Mouse (Mus musculus) C2C12 (cell line): ENCODE data around the gene Abhd16a. TPM values are rescaled to one million over a fixed set of nuclear protein-coding genes. Genes with fewer than 3 reads are reported as not detected.

Experiments
- H3K27me3 ChIP-seq: one replicate; pipeline ENCODE4 v1.6.1; 2011; ENCODE audit not compliant: control insufficient read depth, insufficient read depth, insufficient read length
- H3K36me3 ChIP-seq: one replicate; pipeline ENCODE4 v1.6.1; 2011; ENCODE audit not compliant: control insufficient read depth, insufficient read depth
- H3K4me3 ChIP-seq: one replicate; pipeline ENCODE4 v1.5.1; 2011; ENCODE audit warnings: mild to moderate bottlenecking, control low read depth; ENCODE audit not compliant: poor library complexity, insufficient read depth, severe bottlenecking
- H3K79me2 ChIP-seq: one replicate; pipeline ENCODE4 v1.6.1; 2011; ENCODE audit not compliant: control insufficient read depth, insufficient read depth
- H3K79me3 ChIP-seq: one replicate; pipeline ENCODE4 v1.6.1; 2011; ENCODE audit warnings: low read depth, control low read depth
- H3ac ChIP-seq: one replicate; pipeline ENCODE3; 2011; ENCODE audit warnings: low read depth; ENCODE audit not compliant: control insufficient read depth, insufficient read length
- CEBPB ChIP-seq: IDR thresholded peaks from one replicate; pipeline ENCODE4 v1.6.1; 2011; ENCODE audit warnings: low read depth, mild to moderate bottlenecking, control low read depth, moderate library complexity
- CTCF ChIP-seq: IDR thresholded peaks from one replicate; pipeline ENCODE4 v1.5.1; 2011; ENCODE audit not compliant: control insufficient read depth, insufficient read depth, insufficient read length
- FOSL1 ChIP-seq: IDR thresholded peaks from one replicate; pipeline ENCODE4 v1.8.0; 2011; ENCODE audit warnings: mild to moderate bottlenecking, low read length; ENCODE audit not compliant: poor library complexity, insufficient read depth, severe bottlenecking
- MAX ChIP-seq: IDR thresholded peaks from one replicate; pipeline ENCODE4 v1.6.1; 2011; ENCODE audit warnings: mild to moderate bottlenecking, control low read depth
- MYOD1 ChIP-seq: IDR thresholded peaks from one replicate; pipeline ENCODE4 v1.6.1; 2011; ENCODE audit warnings: low read depth; ENCODE audit not compliant: control insufficient read depth, insufficient read length
- MYOG ChIP-seq: IDR thresholded peaks from one replicate; pipeline ENCODE4 v1.6.1; 2011; ENCODE audit not compliant: control insufficient read depth, insufficient read length; ENCODE audit errors: extremely low read depth
- USF1 ChIP-seq: IDR thresholded peaks from one replicate; pipeline ENCODE4 v1.6.1; 2011; ENCODE audit warnings: low read depth, mild to moderate bottlenecking, control low read depth, moderate library complexity
- polyA plus RNA-seq: library from polyadenylated mRNA; unstranded; fragments of >200 nt; fragmentation: generic; extraction: Trizol; gene quantifications from one replicate; pipeline ENCODE4 v1.2.1, GENCODE M21; 2012; ENCODE audit warnings: missing spikeins

Abhd16a gene
- polyA plus RNA-seq, 1 experiment, result 54.0 TPM

- Histone ChIP-seq H3K36me3 (peaks cover 7% of the 10 kb centered on the region), H3K27me3 (peaks cover 3% of the 10 kb centered on the region), H3ac (no peak overlapping the region), H3K79me2 (peaks cover 17% of the 10 kb centered on the region), H3K4me3 (no peak overlapping the region), H3K79me3 (peaks cover 3% of the 10 kb centered on the region)
- TF ChIP-seq CEBPB (no peak), FOSL1 (no peak), CTCF (no peak), MYOG (no peak), USF1 (no peak), MAX (no peak), MYOD1 (no peak)
Observed at GRCm38 (mm10) chr17:35088151-35088550, 912 bp upstream of the Abhd16a start.

DNA sequence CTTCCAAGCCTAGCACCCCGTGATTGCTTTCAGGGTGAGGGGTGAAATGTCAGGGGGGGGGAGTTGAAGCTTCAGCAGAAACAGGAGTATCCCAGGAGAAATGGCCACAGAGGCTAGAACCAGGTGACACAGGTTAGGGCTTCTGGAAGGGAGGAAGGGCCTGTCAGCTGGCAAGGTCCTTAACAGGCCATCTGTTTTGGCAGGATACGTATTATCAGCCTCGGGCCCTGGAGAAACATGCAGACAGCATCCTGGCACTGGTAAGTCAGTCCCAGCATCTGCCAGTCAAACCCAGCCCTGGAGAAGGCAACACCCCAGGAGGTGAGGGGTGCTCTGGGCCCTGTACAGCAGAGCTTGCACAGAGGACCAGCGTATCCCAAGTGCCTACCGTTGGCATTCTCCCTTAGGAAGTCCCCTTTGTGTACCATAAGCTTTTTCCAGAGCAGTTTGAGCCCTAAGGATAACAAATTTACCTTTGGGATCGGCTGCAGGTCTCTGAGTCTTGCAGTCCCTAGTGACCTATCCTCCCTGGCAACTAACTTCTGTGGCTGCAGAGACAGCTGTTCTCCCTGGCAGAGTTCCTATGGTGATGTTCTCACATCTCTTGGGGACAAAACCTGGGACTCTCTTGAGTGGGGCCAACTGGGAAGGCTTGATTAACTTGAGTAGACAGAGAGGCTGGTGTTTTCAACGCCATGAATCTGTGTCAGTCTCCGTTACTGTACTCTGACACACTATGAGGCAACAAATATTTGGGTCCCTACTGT is 1.3 kb downstream of the Abhd16a start:
- Histone ChIP-seq H3ac (peak overlapping the region; percentile 12), H3K4me3 (peak overlapping the region; percentile 57), H3K27me3 (no peaks in the 10 kb centered on the region), H3K79me3 (peaks cover 3% of the 10 kb centered on the region), H3K79me2 (peaks cover 17% of the 10 kb centered on the region), H3K36me3 (peaks cover 16% of the 10 kb centered on the region)
- no peak for TF ChIP-seq CEBPB
- no peak for TF ChIP-seq FOSL1
- no peak for TF ChIP-seq MYOG

DNA sequence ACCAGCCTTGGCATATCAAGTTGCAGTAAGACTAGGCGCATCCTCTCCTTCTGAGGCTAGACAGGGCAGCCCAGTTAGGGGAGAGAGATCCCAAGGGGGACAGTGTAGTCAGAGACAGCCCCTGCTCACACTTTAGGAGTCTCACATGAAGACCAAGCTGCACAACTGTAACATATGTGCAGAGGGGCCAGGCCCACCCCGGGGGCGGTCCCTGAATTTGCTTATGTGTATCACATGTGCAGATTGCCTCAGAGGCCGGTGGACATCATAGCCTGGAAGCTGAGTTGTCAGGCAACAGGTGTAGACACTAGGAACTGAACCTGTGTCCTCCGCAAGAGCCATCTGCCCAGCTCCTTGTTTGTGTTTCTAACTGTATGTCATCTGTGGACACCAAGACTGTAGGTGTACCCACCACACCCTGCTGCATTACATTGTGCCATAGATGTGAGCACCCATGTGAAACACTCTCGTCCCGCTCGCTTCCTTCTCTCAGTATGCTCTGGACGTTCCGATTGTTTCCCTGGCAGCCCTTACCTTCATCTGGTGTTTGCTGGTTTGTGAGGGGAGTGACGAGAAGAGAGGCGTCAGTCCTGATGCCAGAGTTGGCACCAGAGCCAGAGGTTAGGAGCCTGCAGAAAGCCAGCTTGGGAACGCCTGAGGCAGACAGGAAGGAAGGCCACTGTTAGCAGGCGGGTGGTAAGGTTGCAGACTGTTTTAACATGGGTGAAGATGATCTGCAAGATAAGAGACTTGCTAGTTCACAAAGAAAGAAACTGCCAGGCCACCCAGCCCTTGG is 3.5 kb downstream of the Abhd16a start:
- Histone ChIP-seq H3K4me3 (no peak overlapping the region), H3ac (no peak overlapping the region), H3K79me2 (peaks cover 17% of the 10 kb centered on the region), H3K27me3 (no peaks in the 10 kb centered on the region), H3K36me3 (peaks cover 22% of the 10 kb centered on the region), H3K79me3 (peaks cover 3% of the 10 kb centered on the region)
- TF ChIP-seq MAX (no peak), MYOD1 (no peak), CTCF (no peak), CEBPB (no peak), USF1 (no peak), MYOG (no peak), FOSL1 (no peak)

- TF ChIP-seq CEBPB, result no peak
- TF ChIP-seq USF1, result no peak
- no peak for TF ChIP-seq FOSL1
- TF ChIP-seq MYOD1, result no peak
- TF ChIP-seq MYOG, result no peak
- TF ChIP-seq MAX, result no peak
- no peak for TF ChIP-seq CTCF
- H3K27me3 ChIP-seq, result no peaks in the 10 kb centered on the region
- H3K4me3 ChIP-seq, result no peak overlapping the region
- H3K79me3 ChIP-seq, result peaks cover 3% of the 10 kb centered on the region
- no peak overlapping the region for H3ac ChIP-seq
- peaks cover 28% of the 10 kb centered on the region for H3K36me3 ChIP-seq
- peaks cover 14% of the 10 kb centered on the region for H3K79me2 ChIP-seq
Observed at GRCm38 (mm10) chr17:35094475-35095365, 5.7 kb downstream of the Abhd16a start.

- Histone ChIP-seq H3K27me3 (no peaks in the 10 kb centered on the region), H3K36me3 (peaks cover 39% of the 10 kb centered on the region), H3K4me3 (no peak overlapping the region), H3ac (no peak overlapping the region), H3K79me3 (no peaks in the 10 kb centered on the region), H3K79me2 (no peaks in the 10 kb centered on the region)
- TF ChIP-seq USF1, result no peak
- TF ChIP-seq FOSL1, result no peak
- TF ChIP-seq MYOD1, result no peak
- TF ChIP-seq CTCF, result no peak
- TF ChIP-seq MYOG, result no peak
- no peak for TF ChIP-seq MAX
- no peak for TF ChIP-seq CEBPB
Observed at GRCm38 (mm10) chr17:35096597-35096996, 7.5 kb downstream of the Abhd16a start.
